Mouse (Mus musculus) megakaryocyte, embryonic 14.5 days (primary cell): ENCODE data around the gene Akr1b8. TPM values are rescaled to one million over a fixed set of nuclear protein-coding genes. Genes with fewer than 3 reads are reported as not detected.
"Not testable (repeated sequence)": the region's sequence is repeated elsewhere in the genome, so short reads cannot be mapped to it uniquely, and the experiment has no call there.

Source experiments
- H3K27me3 ChIP-seq: replicated peaks from 2 replicates; pipeline ENCODE3; 2012; ENCODE audit warnings: inconsistent platforms
- H3K36me3 ChIP-seq: replicated peaks from 2 replicates; pipeline ENCODE3; 2012; ENCODE audit warnings: low read length, inconsistent platforms, mixed read lengths
- H3K4me1 ChIP-seq: 2 replicates; pipeline ENCODE4 v1.6.1; 2012; ENCODE audit warnings: inconsistent platforms
- H3K4me3 ChIP-seq: replicated peaks from 2 replicates; pipeline ENCODE3; 2012; ENCODE audit warnings: moderate library complexity, mild to moderate bottlenecking, inconsistent platforms
- H3K9me3 ChIP-seq: 2 replicates; pipeline ENCODE4 v1.6.1; 2012; ENCODE audit warnings: inconsistent platforms
- FLI1 ChIP-seq: IDR thresholded peaks from 2 replicates; pipeline ENCODE4 v1.6.1; 2012; ENCODE audit warnings: low read length, inconsistent platforms, mixed read lengths
- GATA1 ChIP-seq: IDR thresholded peaks from 3 replicates; pipeline ENCODE4 v1.6.1; 2012; ENCODE audit warnings: mixed read lengths, low read length, inconsistent platforms, borderline replicate concordance
- polyA plus RNA-seq: library from polyadenylated mRNA; stranded (reverse); fragments of >175 nt; gene quantifications from 2 replicates; pipeline ENCODE4 v1.2.3, GENCODE M21; 2012; ENCODE audit warnings: low replicate concordance; ENCODE audit not compliant: insufficient read depth

Akr1b8 gene
- polyA plus RNA-seq, 1 experiment = 0.89 TPM

- no peak overlapping the region for H3K4me3 ChIP-seq
- H3K36me3 ChIP-seq = no peaks in the 10 kb centered on the region
- TF ChIP-seq FLI1 (no peak), GATA1 (no peak)
- H3K27me3 ChIP-seq = peaks cover 22% of the 10 kb centered on the region
- peaks cover under 1% of the 10 kb centered on the region; the same call in 1 of the 2 replicates for H3K9me3 ChIP-seq
- H3K4me1 ChIP-seq = peaks cover 15% of the 10 kb centered on the region
Observed at GRCm38 (mm10) chr6:34346096-34346898, 7.6 kb upstream of the Akr1b8 start.

- Histone ChIP-seq H3K27me3 (peaks cover 21% of the 10 kb centered on the region), H3K9me3 (no peaks in the 10 kb centered on the region)
- TF ChIP-seq FLI1 (no peak), GATA1 (no peak)
Observed at GRCm38 (mm10) chr6:34350037-34350699, 3.8 kb upstream of the Akr1b8 start.

GRCm38 (mm10) chr6:34351481-34351880 is 2.4 kb upstream of the Akr1b8 start:
- H3K4me1 ChIP-seq = peaks cover 19% of the 10 kb centered on the region
- not testable (repeated sequence) for H3K36me3 ChIP-seq, H3K9me3 ChIP-seq, H3K4me3 ChIP-seq
- H3K27me3 ChIP-seq = peaks cover 17% of the 10 kb centered on the region

More at GRCm38 (mm10) chr6:34350037-34350699, 3.8 kb upstream of the Akr1b8 start:
- Histone ChIP-seq H3K4me1 (peaks cover 25% of the 10 kb centered on the region), H3K4me3 (no peak overlapping the region), H3K36me3 (no peaks in the 10 kb centered on the region)

GRCm38 (mm10) chr6:34352401-34352800 is 1.5 kb upstream of the Akr1b8 start:
- TF ChIP-seq GATA1 (no peak), FLI1 (no peak)
- H3K9me3 ChIP-seq = no peaks in the 10 kb centered on the region

GRCm38 (mm10) chr6:34354354-34355348 is 732 bp downstream of the Akr1b8 start:
- Histone ChIP-seq H3K27me3 (peaks cover 14% of the 10 kb centered on the region), H3K4me1 (peaks cover 18% of the 10 kb centered on the region), H3K4me3 (peak overlapping the region; percentile 28), H3K36me3 (no peaks in the 10 kb centered on the region), H3K9me3 (no peaks in the 10 kb centered on the region)
- no peak for TF ChIP-seq FLI1
- TF ChIP-seq GATA1 = no peak

More at GRCm38 (mm10) chr6:34352401-34352800, 1.5 kb upstream of the Akr1b8 start:
- H3K36me3 ChIP-seq = no peaks in the 10 kb centered on the region
- peaks cover 17% of the 10 kb centered on the region for H3K27me3 ChIP-seq
- peaks cover 18% of the 10 kb centered on the region for H3K4me1 ChIP-seq
- H3K4me3 ChIP-seq = no peak overlapping the region

GRCm38 (mm10) chr6:34355349-34355747 is 1.4 kb downstream of the Akr1b8 start:
- Histone ChIP-seq H3K36me3 (no peaks in the 10 kb centered on the region), H3K9me3 (no peaks in the 10 kb centered on the region), H3K27me3 (peaks cover 16% of the 10 kb centered on the region), H3K4me3 (no peak overlapping the region), H3K4me1 (peaks cover 18% of the 10 kb centered on the region)
- TF ChIP-seq GATA1 (no peak), FLI1 (no peak)

- TF ChIP-seq FLI1 = no peak
- TF ChIP-seq GATA1 = no peak
Observed at GRCm38 (mm10) chr6:34355841-34356240, 1.9 kb downstream of the Akr1b8 start.

GRCm38 (mm10) chr6:34364217-34365136 is 10.6 kb downstream of the Akr1b8 start:
- TF ChIP-seq FLI1 (no peak), GATA1 (no peak)
- Histone ChIP-seq H3K4me1 (peaks cover 41% of the 10 kb centered on the region), H3K27me3 (peaks cover 4% of the 10 kb centered on the region), H3K36me3 (no peaks in the 10 kb centered on the region), H3K4me3 (no peak overlapping the region), H3K9me3 (peaks cover 7% of the 10 kb centered on the region; the same call in 1 of the 2 replicates)

More at GRCm38 (mm10) chr6:34355841-34356240, 1.9 kb downstream of the Akr1b8 start:
- peaks cover 18% of the 10 kb centered on the region for H3K27me3 ChIP-seq
- H3K4me3 ChIP-seq = no peak overlapping the region
- peaks cover 18% of the 10 kb centered on the region for H3K4me1 ChIP-seq
- H3K9me3 ChIP-seq = no peaks in the 10 kb centered on the region
- H3K36me3 ChIP-seq = no peaks in the 10 kb centered on the region
